Mouse (Mus musculus) CH12.LX (cell line): ENCODE data around the gene Dscam.

Source experiments
- EP300 ChIP-seq: IDR thresholded peaks from 2 replicates; pipeline ENCODE4 v1.6.1; 2011; ENCODE audit warnings: low read length, improper control_type of control experiment
- UBTF ChIP-seq: IDR thresholded peaks from 2 replicates; pipeline ENCODE4 v1.6.1; 2012; ENCODE audit warnings: low read depth, mild to moderate bottlenecking, inconsistent platforms, low read length, improper control_type of control experiment, moderate library complexity
- USF1 ChIP-seq: IDR thresholded peaks from 2 replicates; pipeline ENCODE4 v1.6.1; 2014; ENCODE audit warnings: low read depth, mild to moderate bottlenecking, inconsistent platforms, low read length, improper control_type of control experiment
- ZC3H11A ChIP-seq: IDR thresholded peaks from 2 replicates; pipeline ENCODE4 v1.6.1; 2012; ENCODE audit warnings: low read depth, mild to moderate bottlenecking, inconsistent platforms, low read length, improper control_type of control experiment

DNA sequence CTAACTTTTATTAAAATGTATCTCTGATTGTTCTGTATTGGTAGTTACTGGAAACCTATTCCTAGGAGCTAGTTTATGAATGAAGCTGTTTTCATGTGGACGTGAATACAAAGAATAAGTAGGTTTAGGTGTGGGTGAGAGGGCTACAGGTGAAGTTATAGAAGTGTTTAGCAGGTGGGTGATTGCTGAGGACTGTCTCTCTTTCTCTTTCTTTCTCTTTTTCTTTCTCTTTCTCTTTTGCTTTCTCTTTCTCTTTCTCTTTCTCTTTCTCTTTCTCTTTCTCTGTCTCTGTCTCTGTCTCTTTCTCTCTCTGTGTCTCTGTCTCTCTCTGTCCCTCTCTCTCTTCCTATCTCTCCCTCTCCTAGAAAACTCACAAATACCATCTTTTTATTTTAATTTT, 20.1 kb upstream of the Dscam start:
- TF ChIP-seq ZC3H11A (no peak), USF1 (no peak), UBTF (no peak), EP300 (no peak)
